Mouse (Mus musculus) stomach, postnatal 0 days (tissue): ENCODE measurements around the gene Kcnma1.

ENCODE experiments used
- CTCF ChIP-seq: IDR thresholded peaks from 2 replicates; pipeline ENCODE4 v1.5.1; 2016; ENCODE audit warnings: antibody characterized with exemption, low read depth, mild to moderate bottlenecking, moderate library complexity
- EP300 ChIP-seq: optimal IDR thresholded peaks from 2 replicates; pipeline ENCODE3; 2016; ENCODE audit warnings: antibody characterized with exemption

- no peak for TF ChIP-seq CTCF
- TF ChIP-seq EP300, result no peak
Observed at GRCm38 (mm10) chr14:24036208-24036535, 21.9 kb upstream of the Kcnma1 start.
